15 mouse cellular contexts compared by ENCODE assay signal in the genomic region with DNA sequence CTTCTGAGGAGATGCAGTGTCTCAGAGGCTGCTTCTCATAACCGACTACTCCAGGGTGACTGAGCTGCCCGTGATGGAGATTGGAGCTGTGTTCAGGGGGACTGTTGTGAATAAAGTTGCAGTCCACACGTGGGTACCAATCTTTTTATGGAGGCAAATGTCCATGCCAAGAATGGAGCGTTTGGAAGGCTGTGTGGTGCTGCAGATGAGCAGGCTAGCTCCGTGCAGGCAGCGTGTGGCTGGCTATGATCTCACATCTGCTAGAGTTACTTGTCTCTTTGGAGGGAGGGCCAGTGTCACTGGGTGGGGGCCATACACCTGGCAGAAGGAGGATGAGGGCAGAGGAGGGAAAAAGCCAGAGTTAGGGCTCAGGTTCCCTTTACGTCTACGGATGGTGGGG.
"Had no signal": no experiment of that assay in that cellular context is flagged by ENCODE, and none has a peak within 500 bp of the region (broad histone marks: within the 10 kb centered on the region; RNA-seq: fewer than 3 reads in every experiment).

No protein-coding gene starts in this region.

- H3K27ac ChIP-seq: lung, embryonic 15.5 days; macrophage; midbrain, embryonic 13.5 days; midbrain, embryonic 15.5 days; neural tube, embryonic 12.5 days had no signal

- H3K9ac ChIP-seq: lung, embryonic 15.5 days; midbrain, embryonic 13.5 days; midbrain, embryonic 15.5 days; neural tube, embryonic 12.5 days had no signal

- H3K4me3 ChIP-seq: lung, embryonic 15.5 days; megakaryocyte, embryonic 14.5 days; midbrain, embryonic 13.5 days; midbrain, embryonic 15.5 days; neural tube, embryonic 12.5 days had no signal

- H3K9me3 ChIP-seq: lung, embryonic 15.5 days; megakaryocyte, embryonic 14.5 days; midbrain, embryonic 13.5 days; midbrain, embryonic 15.5 days; neural tube, embryonic 12.5 days had no signal

- DNase-seq: lung, adult 2 months; lung, postnatal 14 days; lung, postnatal 36 days; right cerebral cortex, postnatal 14 days; spleen, adult 18-20 months; thymus, adult 2 months; thymus, postnatal 25 days; thymus, postnatal 4 days had no signal

- H3K36me3 ChIP-seq: lung, embryonic 15.5 days had no signal

- H3K4me1 ChIP-seq: midbrain, embryonic 13.5 days; midbrain, embryonic 15.5 days; neural tube, embryonic 12.5 days had no signal

- H3K27me3 ChIP-seq: lung, embryonic 15.5 days; megakaryocyte, embryonic 14.5 days; midbrain, embryonic 13.5 days; midbrain, embryonic 15.5 days; neural tube, embryonic 12.5 days had no signal

- H3K4me2 ChIP-seq: lung, embryonic 15.5 days; midbrain, embryonic 11.5 days; midbrain, embryonic 13.5 days; midbrain, embryonic 15.5 days; neural tube, embryonic 12.5 days had no signal
